Mouse (Mus musculus) Patski (cell line): Measurements from ENCODE around the gene Stx8. TPM values are rescaled to one million over a fixed set of nuclear protein-coding genes. Genes with fewer than 3 reads are reported as not detected.

Experiments used
- ATAC-seq: fragments of 100-300 bp; one replicate; pipeline ENCODE4 v1.8.0; 2021
- CTCF ChIA-PET: fragments of 350-600 bp; sonication (Branson Sonifier 250); formaldehyde crosslinking; loops from one replicate; lab custom pipeline; 2022; ENCODE audit warnings: inconsistent platforms; lab: Charles Lee
- POLR2A ChIA-PET: fragments of 350-600 bp; sonication (Branson Sonifier 250); formaldehyde crosslinking; loops from one replicate; lab custom pipeline; 2022; ENCODE audit warnings: antibody characterized with exemption, inconsistent platforms; lab: Charles Lee
- DNase-seq: peaks from one replicate; pipeline ENCODE4 v3.0.0-alpha.2; 2011; ENCODE audit warnings: low read depth, low spot score
- H3K27me3 ChIP-seq: fragments of 371-371 bp; one replicate; pipeline ENCODE4 v1.5.1; 2021
- CTCF ChIP-seq: fragments of 100-300 bp; IDR thresholded peaks from one replicate; pipeline ENCODE4 v1.5.1; 2021
- in situ Hi-C: fragments of 300-500 bp; cut with MboI; formaldehyde crosslinking; loops from 3 replicates; pipeline ENCODE4 v1.11.1; 2018; ENCODE audit warnings: low pct_unique_long_range_greater_than_20kb, mixed read lengths
- polyA plus RNA-seq: library from polyadenylated mRNA; unstranded; gene quantifications from one replicate; pipeline ENCODE4 v1.2.3, GENCODE M21; 2021

Stx8 gene
- 64.8 TPM for polyA plus RNA-seq

DNA sequence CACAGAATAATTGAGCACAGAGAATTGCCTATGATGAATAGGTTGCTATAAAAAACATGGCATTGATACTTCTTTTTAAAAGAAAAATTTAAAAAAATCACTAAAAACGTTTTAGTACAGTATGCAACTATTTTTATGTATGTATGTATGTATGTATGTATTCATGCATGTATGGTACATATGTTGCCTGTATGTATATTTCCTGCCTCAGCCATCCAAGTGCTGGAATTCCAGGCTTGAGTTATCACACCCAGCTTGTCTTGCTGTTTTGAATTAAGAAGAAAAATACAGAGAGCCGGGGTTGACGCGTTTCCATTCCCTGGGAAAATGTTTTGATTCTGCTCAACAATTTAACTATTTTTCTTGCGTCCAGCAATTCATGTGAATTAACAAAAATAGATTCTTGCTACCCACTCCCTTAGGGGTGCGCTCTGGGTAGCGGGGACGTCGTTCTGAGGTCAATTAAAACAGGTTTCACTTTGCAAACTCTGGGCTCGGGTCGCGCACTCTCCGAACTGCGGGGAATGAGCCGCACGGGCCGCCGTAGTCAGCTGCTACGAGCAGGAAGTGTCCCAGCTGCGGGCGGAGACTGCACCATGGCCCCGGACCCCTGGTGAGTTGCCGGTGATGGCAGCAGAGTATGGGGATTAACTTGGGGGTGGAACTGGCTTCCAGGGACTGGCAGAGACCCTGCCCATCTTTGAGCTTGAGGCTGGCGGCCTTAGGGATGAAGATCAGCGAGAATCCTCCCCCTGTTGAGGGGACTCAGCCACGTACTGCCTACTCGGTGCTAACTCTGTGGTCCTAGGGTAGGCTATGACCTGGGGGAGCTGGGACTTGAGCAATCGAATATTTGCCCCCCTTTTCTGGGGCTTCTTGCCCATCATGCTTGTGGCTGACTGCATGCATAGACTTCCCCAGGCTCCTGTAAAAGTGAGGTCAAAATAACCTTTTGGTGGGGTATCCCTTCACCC lies at the start of gene Stx8:
Stx8 (plus strand) TSS at position 289 of the 974 bp plus-strand sequence.
- ChIA-PET POLR2A (interaction anchor here (0.7 kb wide), 1 partner anchor 14 kb away, joined by 3 read pairs; no protein-coding TSS in a partner anchor), CTCF (no interaction called here)
- no peaks in the 10 kb centered on the region for H3K27me3 ChIP-seq
- in situ Hi-C loops: no loop called here
- no peak for TF ChIP-seq CTCF
- ATAC-seq (peak; percentile 68), DNase-seq (peak; percentile 49)

DNA sequence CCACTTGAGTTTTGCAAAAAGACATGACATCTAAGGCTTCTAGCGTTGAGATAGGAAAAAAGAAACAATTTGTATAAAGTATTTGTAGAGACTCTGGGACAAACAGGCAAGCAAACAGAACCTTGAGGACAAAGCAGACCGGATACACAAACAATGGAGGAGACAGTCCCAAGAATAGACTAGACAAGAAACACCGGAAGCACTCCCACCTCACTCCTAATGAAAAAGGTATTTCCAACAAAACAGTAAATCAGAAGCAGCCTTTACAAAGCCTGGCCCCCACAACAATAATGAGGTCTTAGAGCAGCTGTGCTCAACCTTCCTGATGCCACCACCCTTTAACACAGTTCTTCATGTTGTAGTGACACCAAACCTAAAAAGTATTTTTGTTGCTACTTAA lies 48.9 kb upstream of the Stx8 start:
- no peak for TF ChIP-seq CTCF
- DNase-seq (no peak), ATAC-seq (no peak)
- POLR2A ChIA-PET: interaction anchor here (0.8 kb wide), 1 partner anchor 92 kb away, joined by 5 read pairs; no protein-coding TSS in a partner anchor
- in situ Hi-C loops: no loop called here
- CTCF ChIA-PET: interaction anchor here (1.4 kb wide), 1 partner anchor 10 kb away, joined by 4 read pairs; no protein-coding TSS in a partner anchor
- H3K27me3 ChIP-seq: no peaks in the 10 kb centered on the region

DNA sequence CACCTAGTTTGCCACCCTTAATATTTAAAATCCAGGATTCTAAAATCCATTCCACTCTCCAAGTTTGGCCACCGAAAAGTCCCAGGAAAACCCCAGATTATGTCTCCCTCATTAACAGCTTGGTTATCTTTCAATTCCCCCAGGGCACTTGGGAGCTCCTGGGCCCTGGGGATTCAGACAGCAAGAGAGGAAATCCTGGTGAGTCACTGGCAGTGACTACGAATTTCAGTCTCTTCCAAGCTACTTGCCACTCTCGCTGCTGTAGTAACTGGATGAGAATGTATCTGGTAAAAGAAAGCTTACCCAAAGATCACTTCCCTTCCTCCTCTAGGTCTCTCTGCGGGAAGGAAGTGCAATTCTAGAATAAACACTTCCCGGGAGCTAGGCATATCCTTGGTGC lies 46.4 kb upstream of the Stx8 start:
- in situ Hi-C loops: no loop called here
- DNase-seq: no peak

DNA sequence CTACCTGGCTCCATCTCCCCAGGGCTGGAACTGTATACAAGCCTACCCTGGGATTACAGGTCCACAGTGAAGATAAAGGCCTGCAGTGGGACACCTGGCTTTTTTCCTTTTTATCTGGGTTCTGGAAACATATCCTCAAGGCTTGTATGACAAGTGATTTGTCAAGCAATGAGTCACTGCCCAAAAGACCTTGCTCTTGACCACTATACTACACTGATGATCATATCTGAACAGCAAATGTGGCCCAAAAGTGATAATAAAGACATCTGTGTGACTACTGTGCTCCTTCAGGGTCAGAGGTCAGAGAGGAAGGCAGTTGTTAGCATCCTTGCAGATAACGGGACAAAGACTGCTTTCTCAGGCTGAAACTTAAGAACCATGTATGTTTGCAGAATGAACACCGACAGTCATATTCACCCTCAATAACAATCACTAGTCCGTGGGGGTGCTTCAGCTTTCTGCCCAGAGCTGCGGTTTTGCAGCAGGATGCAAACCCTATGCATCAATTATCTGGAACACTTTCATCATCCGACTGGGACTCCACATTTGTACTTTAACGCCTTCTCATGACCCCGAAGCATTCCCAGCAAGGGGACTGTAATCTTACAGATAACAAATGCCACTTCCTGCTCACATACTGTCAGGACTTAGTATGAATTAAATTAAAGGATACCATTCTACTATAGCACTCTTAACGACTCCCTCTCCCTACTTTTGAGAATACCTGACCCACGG lies 45.6 kb upstream of the Stx8 start:
- ChIA-PET POLR2A (no interaction called here), CTCF (interaction anchor here (1.4 to 1.5 kb wide), 2 partner anchors 23 to 65 kb away, joined by 4 to 5 read pairs; no protein-coding TSS in a partner anchor)
- in situ Hi-C loops: loop anchor here (5.0 kb wide), 1 partner anchor 98 kb away; no protein-coding TSS in a partner anchor
- DNase-seq (no peak), ATAC-seq (no peak)
- TF ChIP-seq CTCF: no peak
- H3K27me3 ChIP-seq: no peaks in the 10 kb centered on the region

More for the DNA sequence above, 46.4 kb upstream of the Stx8 start:
- ChIA-PET CTCF (interaction anchor here (1.5 kb wide), 1 partner anchor 22 kb away, joined by 4 read pairs; no protein-coding TSS in a partner anchor), POLR2A (no interaction called here)
- no peak for TF ChIP-seq CTCF
- H3K27me3 ChIP-seq: no peaks in the 10 kb centered on the region
- peak; percentile 13 for ATAC-seq

DNA sequence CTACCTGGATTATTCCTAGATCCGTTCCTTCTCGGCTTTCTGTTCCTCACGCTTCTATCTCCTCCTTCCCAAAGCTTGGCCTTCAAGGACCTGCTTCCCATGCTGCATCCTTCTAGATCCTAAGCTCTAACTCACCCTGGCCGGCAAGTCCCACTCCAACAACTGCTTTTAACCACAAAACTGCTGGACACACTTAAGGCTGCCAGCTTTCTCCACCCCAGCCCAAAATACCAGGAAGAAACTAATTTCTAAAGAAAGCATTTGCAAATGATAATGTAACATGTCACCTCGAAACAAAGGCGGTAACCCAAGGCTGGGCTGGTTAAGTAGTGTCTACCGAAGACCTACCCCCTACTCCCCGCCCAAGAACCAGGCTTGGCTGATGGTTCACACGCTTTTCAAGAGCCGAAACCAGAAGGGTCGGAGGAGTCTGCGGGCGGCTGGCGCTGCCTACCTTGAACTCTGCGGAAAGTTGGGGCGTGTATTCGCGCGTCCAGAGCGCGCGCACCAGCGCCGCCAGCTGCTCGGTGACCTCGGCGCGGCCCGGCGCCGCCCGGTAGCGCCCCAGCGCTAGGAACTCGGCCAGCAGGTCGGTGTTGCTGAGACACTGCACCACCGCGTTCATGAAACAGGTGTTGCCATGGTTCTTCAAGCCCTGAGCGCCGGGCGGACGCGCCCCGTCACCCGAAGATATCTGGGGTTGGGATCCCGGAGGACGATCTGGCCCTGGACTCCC lies 44.7 kb upstream of the Stx8 start:
- CTCF ChIA-PET: interaction anchor here (1.4 kb wide), 1 partner anchor 66 kb away, joined by 5 read pairs; no protein-coding TSS in a partner anchor
- TF ChIP-seq CTCF: peak; percentile 82
- peak; percentile 45 for ATAC-seq
- no peak for DNase-seq
- H3K27me3 ChIP-seq: no peaks in the 10 kb centered on the region
- POLR2A ChIA-PET: interaction anchor here (1.4 to 1.6 kb wide), 3 partner anchors 11 to 94 kb away, joined by 4 to 6 read pairs (median 4); no protein-coding TSS in a partner anchor
- in situ Hi-C loops: loop anchor here (5.0 kb wide), 1 partner anchor 99 kb away; no protein-coding TSS in a partner anchor

DNA sequence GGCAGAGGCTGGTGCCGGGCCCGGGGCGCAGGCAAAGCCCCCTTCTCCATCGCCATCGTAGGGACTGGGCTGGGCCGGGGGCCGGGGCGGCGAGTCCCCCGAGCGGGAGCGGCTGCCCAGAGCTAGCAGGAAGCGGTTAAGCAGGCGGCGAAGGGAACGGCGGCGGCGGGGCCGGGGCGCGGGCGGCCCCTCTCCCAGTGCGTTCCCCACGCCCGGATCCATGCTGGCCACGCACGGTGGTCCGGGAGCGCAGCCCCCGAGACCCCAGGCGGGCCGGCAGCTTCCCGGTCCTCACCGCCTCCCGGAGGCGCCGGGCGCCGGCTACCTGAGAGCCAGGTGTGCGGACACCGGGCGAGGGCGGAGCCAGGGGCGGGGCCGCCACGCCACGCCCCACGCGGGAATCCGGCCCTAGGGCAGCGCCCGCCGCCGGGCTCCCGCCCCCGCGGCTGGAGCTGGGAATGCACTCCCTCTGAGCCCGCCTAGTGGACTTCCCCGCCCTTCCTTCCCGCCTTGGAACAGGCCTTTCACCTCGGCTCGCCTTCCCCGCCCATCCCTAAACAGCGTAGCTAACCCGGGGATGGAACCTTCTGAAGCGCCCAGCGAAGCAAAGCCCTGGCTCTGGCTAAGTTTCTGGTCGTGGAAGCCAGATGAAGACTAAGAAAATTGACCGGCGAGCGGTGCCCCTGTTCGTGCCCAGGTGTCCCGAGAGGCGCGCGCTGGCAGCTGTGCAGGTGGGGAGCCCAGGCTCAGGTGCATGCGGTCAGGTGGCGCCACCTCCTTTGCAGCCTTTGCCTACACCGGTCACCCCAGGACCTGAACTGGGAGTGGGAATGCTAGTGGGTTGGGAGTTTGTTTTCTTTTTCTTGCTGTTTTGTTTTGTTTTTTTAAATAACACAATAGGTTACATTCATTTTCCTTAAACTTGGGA lies 43.9 kb upstream of the Stx8 start, which contains the start of gene Usp43:
Usp43 (minus strand) TSS at position 327 of the 928 bp plus-strand sequence.
- in situ Hi-C loops: loop anchor here (5.0 kb wide), 1 partner anchor 100 kb away; no protein-coding TSS in a partner anchor
- no peaks in the 10 kb centered on the region for H3K27me3 ChIP-seq
- POLR2A ChIA-PET: interaction anchor here (1.4 to 1.6 kb wide), 3 partner anchors 12 to 95 kb away, joined by 4 to 6 read pairs (median 4); no protein-coding TSS in a partner anchor
- CTCF ChIA-PET: interaction anchor here (1.2 to 2.0 kb wide), 7 partner anchors 15 to 593 kb away, joined by 3 to 5 read pairs (median 4); no protein-coding TSS in a partner anchor
- TF ChIP-seq CTCF: peak; percentile 9
- no peak for DNase-seq
- peak; percentile 84 for ATAC-seq

DNA sequence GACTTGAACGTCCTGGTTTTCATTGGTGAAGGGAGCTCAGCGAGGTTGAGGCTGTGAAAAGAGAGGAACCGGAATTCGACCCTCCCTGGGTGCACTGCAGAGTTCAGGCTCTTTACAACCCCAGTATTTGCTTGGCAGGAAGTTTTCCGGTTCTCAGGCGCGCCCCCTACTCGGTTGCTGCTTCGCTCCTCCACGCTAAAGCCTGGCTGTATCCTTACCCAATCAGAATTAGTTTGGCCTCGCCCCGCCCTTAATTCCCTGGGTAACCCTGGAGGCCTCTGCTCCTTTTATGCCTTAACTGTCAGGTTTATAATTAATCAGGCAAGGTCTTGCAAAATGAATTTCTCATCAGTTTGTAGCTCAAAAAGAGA lies 43.3 kb upstream of the Stx8 start:
- POLR2A ChIA-PET: interaction anchor here (1.4 to 1.6 kb wide), 3 partner anchors 13 to 95 kb away, joined by 4 to 6 read pairs (median 4); no protein-coding TSS in a partner anchor
- H3K27me3 ChIP-seq: no peaks in the 10 kb centered on the region
- ATAC-seq (peak; percentile 73), DNase-seq (no peak)
- in situ Hi-C loops: loop anchor here (5.0 kb wide), 1 partner anchor 100 kb away; no protein-coding TSS in a partner anchor
- CTCF ChIA-PET: interaction anchor here (1.2 to 2.0 kb wide), 9 partner anchors 11 to 594 kb away, joined by 3 to 5 read pairs (median 4); no protein-coding TSS in a partner anchor
- TF ChIP-seq CTCF: peak; percentile 66

DNA sequence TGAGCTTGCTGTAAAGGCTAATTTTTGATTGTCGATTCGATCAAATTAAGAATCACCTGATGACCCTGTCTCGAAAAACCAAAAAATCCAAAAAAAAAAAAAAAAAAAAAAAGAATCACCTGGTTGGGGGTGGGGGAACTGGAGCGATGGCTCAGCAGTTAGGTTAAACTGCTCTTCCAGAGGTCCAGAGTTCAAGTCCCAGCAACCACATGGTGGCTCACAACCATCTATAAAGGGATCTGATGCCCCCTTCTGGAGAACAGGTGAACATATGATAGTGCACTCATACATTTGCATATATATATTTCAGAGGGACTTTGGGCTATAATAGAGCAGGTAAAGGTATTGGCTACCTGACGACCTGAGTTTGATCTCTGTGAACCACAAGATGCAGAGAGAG lies 42.3 kb upstream of the Stx8 start:
- ChIA-PET POLR2A (interaction anchor here (0.9 kb wide), 1 partner anchor 72 kb away, joined by 3 read pairs; no protein-coding TSS in a partner anchor), CTCF (interaction anchor here (1.0 to 2.0 kb wide), 11 partner anchors 12 to 595 kb away, joined by 3 to 5 read pairs (median 4); no protein-coding TSS in a partner anchor)
- in situ Hi-C loops: loop anchor here (5.0 kb wide), 1 partner anchor 101 kb away; no protein-coding TSS in a partner anchor
- DNase-seq (no peak), ATAC-seq (no peak)
- no peaks in the 10 kb centered on the region for H3K27me3 ChIP-seq
- TF ChIP-seq CTCF: peak; percentile 70
